Mouse (Mus musculus): Measurements from ENCODE around the gene Ankrd13b. TPM values are rescaled to one million over a fixed set of nuclear protein-coding genes. Genes with fewer than 3 reads are reported as not detected.
A peak's percentile ranks its signal among the peaks of the same experiment; 100 is the strongest.

Gene Ankrd13b
- polyA plus RNA-seq, 1 experiment from 2014 or later: 38.4 TPM

DNA sequence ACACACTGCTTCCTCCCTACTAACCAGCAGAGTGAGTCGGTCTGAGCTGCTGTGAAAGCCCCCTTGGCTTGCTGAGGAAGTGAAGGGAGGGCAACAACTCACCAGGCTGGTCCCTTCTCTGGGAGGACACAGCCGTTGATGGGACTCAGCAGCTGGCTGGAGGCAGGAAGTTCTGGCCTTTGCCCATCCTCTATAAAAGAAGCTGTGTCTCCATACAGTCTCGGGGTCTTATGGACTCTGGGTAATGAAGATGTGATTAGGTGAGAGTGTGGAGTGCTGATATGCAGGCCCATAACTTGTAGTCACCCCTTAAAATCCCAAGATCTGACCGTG is 4.8 kb upstream of the Ankrd13b start:
- Histone ChIP-seq H3K27me3 (replicated peaks; ENCODE audit: control insufficient read depth, insufficient read depth, low read length) (no peaks in the 10 kb centered on the region), H3K4me1 (replicated peaks; ENCODE audit: control insufficient read depth, insufficient read depth, low read length) (peaks cover 47% of the 10 kb centered on the region), H3K9me3 (ENCODE audit: control insufficient read depth, low read length) (no peaks in the 10 kb centered on the region), H3K36me3 (ENCODE audit: control insufficient read depth, insufficient read depth) (no peaks in the 10 kb centered on the region), H3K4me2 (ENCODE audit: low read length) (peak overlapping the region; percentile 73), H3K4me3 (replicated peaks; ENCODE audit: low read length) (peak overlapping the region; percentile 71), H3K9ac (replicated peaks; ENCODE audit: low read depth, low read length) (peak overlapping the region; percentile 88), H3K27ac (ENCODE audit: low read length) (peak overlapping the region; percentile 78)
- ATAC-seq: no peak
- WGBS: 35% methylated on average over 4 of the region's 4 CpGs

GRCm38 (mm10) chr11:77493512-77494343 is 4.2 kb upstream of the Ankrd13b start, which contains the start of gene Git1:
Gene Git1, plus strand, starts transcription at chr11:77493562.
- no peak for ATAC-seq
- Histone ChIP-seq H3K27ac (ENCODE audit: low read length) (peak within 1 kb of the TSS; percentile 95), H3K9ac (replicated peaks; ENCODE audit: low read depth, low read length) (peak within 1 kb of the TSS; percentile 88), H3K27me3 (replicated peaks; ENCODE audit: control insufficient read depth, insufficient read depth, low read length) (no peaks in the 10 kb centered on the region), H3K9me3 (ENCODE audit: control insufficient read depth, low read length) (no peaks in the 10 kb centered on the region), H3K4me1 (replicated peaks; ENCODE audit: control insufficient read depth, insufficient read depth, low read length) (peaks cover 47% of the 10 kb centered on the region), H3K36me3 (ENCODE audit: control insufficient read depth, insufficient read depth) (no peaks in the 10 kb centered on the region), H3K4me3 (replicated peaks; ENCODE audit: low read length) (peak within 1 kb of the TSS; percentile 71), H3K4me2 (ENCODE audit: low read length) (peak within 1 kb of the TSS; percentile 94)
- under 1% methylated on average over 62 of the region's 74 CpGs for WGBS

DNA sequence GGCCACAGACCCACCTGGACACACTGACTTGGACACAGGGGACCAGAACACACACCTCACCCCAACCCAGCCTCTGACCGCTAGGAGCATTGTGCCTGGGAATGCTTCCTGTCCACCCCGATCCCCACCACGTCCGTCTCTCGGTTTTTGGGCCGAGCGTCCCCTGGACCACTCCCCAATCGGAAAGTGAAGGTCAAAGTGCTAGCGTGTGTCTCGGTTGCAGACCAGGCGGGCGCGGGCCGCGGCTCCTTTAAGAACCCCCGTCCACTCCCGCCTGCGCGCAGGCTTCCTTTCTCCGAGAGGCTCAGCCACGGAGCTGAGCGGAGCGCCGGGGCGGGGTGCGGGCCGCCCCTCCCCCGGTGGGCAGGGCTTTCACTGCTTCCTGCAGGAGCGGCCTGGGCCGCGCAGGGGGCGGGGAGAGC is 3.4 kb upstream of the Ankrd13b start:
- Histone ChIP-seq H3K4me1 (replicated peaks; ENCODE audit: control insufficient read depth, insufficient read depth, low read length) (peaks cover 53% of the 10 kb centered on the region), H3K27ac (ENCODE audit: low read length) (peak overlapping the region; percentile 87), H3K4me3 (replicated peaks; ENCODE audit: low read length) (peak overlapping the region; percentile 71), H3K9ac (replicated peaks; ENCODE audit: low read depth, low read length) (peak overlapping the region; percentile 88), H3K27me3 (replicated peaks; ENCODE audit: control insufficient read depth, insufficient read depth, low read length) (no peaks in the 10 kb centered on the region), H3K4me2 (ENCODE audit: low read length) (peak overlapping the region; percentile 94), H3K9me3 (ENCODE audit: control insufficient read depth, low read length) (no peaks in the 10 kb centered on the region), H3K36me3 (ENCODE audit: control insufficient read depth, insufficient read depth) (no peaks in the 10 kb centered on the region)
- 0% methylated on average over 27 of the region's 32 CpGs for WGBS
- ATAC-seq: peak; percentile 76

DNA sequence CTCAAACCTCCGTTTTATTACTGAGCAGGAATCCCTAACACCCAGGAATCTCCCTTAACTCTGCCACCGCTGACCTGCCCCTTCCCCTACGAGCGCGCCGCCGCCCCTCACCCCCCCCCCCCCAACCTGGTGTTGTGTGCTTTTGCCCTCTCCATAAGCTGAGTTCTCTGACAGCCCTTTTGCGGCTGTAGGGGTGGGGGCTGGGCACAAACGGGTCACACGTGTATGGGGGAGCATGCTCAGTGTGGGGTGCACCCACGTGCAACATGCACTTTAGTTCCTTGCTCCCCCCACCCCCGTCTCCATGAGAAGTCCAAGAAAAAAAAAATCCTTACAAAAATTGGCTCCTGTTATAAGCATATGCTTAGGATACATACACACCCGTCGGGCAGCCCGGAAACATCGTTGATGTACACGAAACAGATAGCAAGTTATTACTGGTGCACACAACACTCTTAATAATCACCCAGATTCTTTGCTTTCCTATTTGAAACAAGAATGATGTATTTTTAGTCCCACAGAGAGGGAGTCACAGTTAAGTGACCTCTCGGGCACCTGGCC is 2.9 kb upstream of the Ankrd13b start:
- Histone ChIP-seq H3K9ac (replicated peaks; ENCODE audit: low read depth, low read length) (peak overlapping the region; percentile 88), H3K27ac (ENCODE audit: low read length) (peak overlapping the region; percentile 95), H3K9me3 (ENCODE audit: control insufficient read depth, low read length) (no peaks in the 10 kb centered on the region), H3K27me3 (replicated peaks; ENCODE audit: control insufficient read depth, insufficient read depth, low read length) (no peaks in the 10 kb centered on the region), H3K4me1 (replicated peaks; ENCODE audit: control insufficient read depth, insufficient read depth, low read length) (peaks cover 58% of the 10 kb centered on the region), H3K4me2 (ENCODE audit: low read length) (peak overlapping the region; percentile 94), H3K4me3 (replicated peaks; ENCODE audit: low read length) (peak overlapping the region; percentile 71), H3K36me3 (ENCODE audit: control insufficient read depth, insufficient read depth) (no peaks in the 10 kb centered on the region)
- under 1% methylated on average over 13 of the region's 18 CpGs for WGBS
- no peak for ATAC-seq

- H3K9me3 ChIP-seq (ENCODE audit: control insufficient read depth, low read length): no peaks in the 10 kb centered on the region
- no peaks in the 10 kb centered on the region for H3K36me3 ChIP-seq (ENCODE audit: control insufficient read depth, insufficient read depth)
- peak; percentile 61 for ATAC-seq
- peak overlapping the region; percentile 71 for H3K4me3 ChIP-seq (replicated peaks; ENCODE audit: low read length)
- peak overlapping the region; percentile 95 for H3K27ac ChIP-seq (ENCODE audit: low read length)
- peak overlapping the region; percentile 88 for H3K9ac ChIP-seq (replicated peaks; ENCODE audit: low read depth, low read length)
- peak overlapping the region; percentile 94 for H3K4me2 ChIP-seq (ENCODE audit: low read length)
- WGBS: under 1% methylated on average over 23 of the region's 23 CpGs
- no peaks in the 10 kb centered on the region for H3K27me3 ChIP-seq (replicated peaks; ENCODE audit: control insufficient read depth, insufficient read depth, low read length)
- peaks cover 63% of the 10 kb centered on the region for H3K4me1 ChIP-seq (replicated peaks; ENCODE audit: control insufficient read depth, insufficient read depth, low read length)
Measured at GRCm38 (mm10) chr11:77491502-77492291, 2.2 kb upstream of the Ankrd13b start.

DNA sequence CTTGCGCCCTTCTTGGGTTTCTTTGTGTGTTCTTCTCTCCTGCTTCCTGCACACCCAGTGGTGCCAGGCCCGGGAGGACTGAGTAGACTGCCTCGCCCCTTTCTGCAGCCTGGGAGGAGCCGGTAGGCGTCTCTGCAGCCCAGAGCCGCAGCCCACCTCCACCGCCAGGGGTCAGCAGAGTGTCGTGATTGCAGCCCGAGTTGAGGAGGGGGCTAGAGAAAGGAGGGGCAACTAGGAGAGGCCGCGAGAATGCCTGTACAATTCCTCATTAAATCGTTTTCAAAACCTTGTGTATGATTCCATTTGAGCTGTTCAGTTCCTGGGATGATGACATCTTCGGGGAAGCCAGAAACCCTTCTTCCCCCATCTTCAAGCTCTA is 1.6 kb upstream of the Ankrd13b start:
- Histone ChIP-seq H3K9ac (replicated peaks; ENCODE audit: low read depth, low read length) (peak overlapping the region; percentile 88), H3K27ac (ENCODE audit: low read length) (peak overlapping the region; percentile 95), H3K4me2 (ENCODE audit: low read length) (peak overlapping the region; percentile 94), H3K36me3 (ENCODE audit: control insufficient read depth, insufficient read depth) (no peaks in the 10 kb centered on the region), H3K4me3 (replicated peaks; ENCODE audit: low read length) (peak overlapping the region; percentile 71), H3K27me3 (replicated peaks; ENCODE audit: control insufficient read depth, insufficient read depth, low read length) (no peaks in the 10 kb centered on the region), H3K9me3 (ENCODE audit: control insufficient read depth, low read length) (no peaks in the 10 kb centered on the region), H3K4me1 (replicated peaks; ENCODE audit: control insufficient read depth, insufficient read depth, low read length) (peaks cover 69% of the 10 kb centered on the region)
- 0% methylated on average over 13 of the region's 13 CpGs for WGBS
- peak; percentile 77 for ATAC-seq

DNA sequence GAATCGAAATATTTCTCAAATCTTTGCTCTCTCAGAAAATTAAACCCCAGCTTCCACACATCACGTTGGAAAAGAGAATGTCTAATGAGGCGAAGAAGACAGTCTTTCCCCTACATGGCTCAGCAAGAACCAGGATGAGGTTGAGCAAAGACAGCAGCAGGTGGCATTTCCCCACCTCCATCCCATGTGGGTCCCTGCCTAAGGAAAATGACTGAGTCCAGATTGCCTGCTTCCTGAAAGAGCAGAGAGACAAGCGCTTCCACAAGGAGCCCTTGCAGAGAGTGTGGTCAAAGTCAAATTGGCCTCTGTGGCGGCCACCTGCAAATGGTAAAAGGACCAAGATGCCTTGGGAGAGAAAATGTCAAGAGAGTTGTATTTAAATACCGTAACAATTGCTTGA is 973 bp upstream of the Ankrd13b start:
- ATAC-seq: no peak
- no peaks in the 10 kb centered on the region for H3K27me3 ChIP-seq (replicated peaks; ENCODE audit: control insufficient read depth, insufficient read depth, low read length)
- H3K4me3 ChIP-seq (replicated peaks; ENCODE audit: low read length): peak overlapping the region; percentile 71
- H3K9ac ChIP-seq (replicated peaks; ENCODE audit: low read depth, low read length): peak overlapping the region; percentile 97
- peak overlapping the region; percentile 94 for H3K4me2 ChIP-seq (ENCODE audit: low read length)
- 64% methylated on average over 6 of the region's 6 CpGs for WGBS
- H3K4me1 ChIP-seq (replicated peaks; ENCODE audit: control insufficient read depth, insufficient read depth, low read length): peaks cover 73% of the 10 kb centered on the region
- no peaks in the 10 kb centered on the region for H3K36me3 ChIP-seq (ENCODE audit: control insufficient read depth, insufficient read depth)
- H3K27ac ChIP-seq (ENCODE audit: low read length): peak overlapping the region; percentile 95
- no peaks in the 10 kb centered on the region for H3K9me3 ChIP-seq (ENCODE audit: control insufficient read depth, low read length)

GRCm38 (mm10) chr11:77488771-77489581 is 502 bp downstream of the Ankrd13b start:
- peak overlapping the region; percentile 97 for H3K9ac ChIP-seq (replicated peaks; ENCODE audit: low read depth, low read length)
- H3K36me3 ChIP-seq (ENCODE audit: control insufficient read depth, insufficient read depth): no peaks in the 10 kb centered on the region
- peak overlapping the region; percentile 94 for H3K4me2 ChIP-seq (ENCODE audit: low read length)
- no peak for ATAC-seq
- peaks cover 70% of the 10 kb centered on the region for H3K4me1 ChIP-seq (replicated peaks; ENCODE audit: control insufficient read depth, insufficient read depth, low read length)
- H3K4me3 ChIP-seq (replicated peaks; ENCODE audit: low read length): peak overlapping the region; percentile 71
- no peaks in the 10 kb centered on the region for H3K9me3 ChIP-seq (ENCODE audit: control insufficient read depth, low read length)
- H3K27me3 ChIP-seq (replicated peaks; ENCODE audit: control insufficient read depth, insufficient read depth, low read length): no peaks in the 10 kb centered on the region
- H3K27ac ChIP-seq (ENCODE audit: low read length): peak overlapping the region; percentile 92
- 2% methylated on average over 48 of the region's 55 CpGs for WGBS
